Mouse (Mus musculus) CD4-positive, CD25-positive, alpha-beta regulatory T cell, adult 9 weeks (primary cell): ENCODE results near the gene Cnnm2. TPM values are rescaled to one million over a fixed set of nuclear protein-coding genes. Genes with fewer than 3 reads are reported as not detected.

Experiments used
- polyA plus RNA-seq: library from polyadenylated mRNA; unstranded; fragments of 100-300 nt; shearing (Covaris generic); gene quantifications from one replicate; pipeline ENCODE4 v1.2.1, GENCODE M21; 2017

Gene Cnnm2
- 0.99 TPM for polyA plus RNA-seq

DNA sequence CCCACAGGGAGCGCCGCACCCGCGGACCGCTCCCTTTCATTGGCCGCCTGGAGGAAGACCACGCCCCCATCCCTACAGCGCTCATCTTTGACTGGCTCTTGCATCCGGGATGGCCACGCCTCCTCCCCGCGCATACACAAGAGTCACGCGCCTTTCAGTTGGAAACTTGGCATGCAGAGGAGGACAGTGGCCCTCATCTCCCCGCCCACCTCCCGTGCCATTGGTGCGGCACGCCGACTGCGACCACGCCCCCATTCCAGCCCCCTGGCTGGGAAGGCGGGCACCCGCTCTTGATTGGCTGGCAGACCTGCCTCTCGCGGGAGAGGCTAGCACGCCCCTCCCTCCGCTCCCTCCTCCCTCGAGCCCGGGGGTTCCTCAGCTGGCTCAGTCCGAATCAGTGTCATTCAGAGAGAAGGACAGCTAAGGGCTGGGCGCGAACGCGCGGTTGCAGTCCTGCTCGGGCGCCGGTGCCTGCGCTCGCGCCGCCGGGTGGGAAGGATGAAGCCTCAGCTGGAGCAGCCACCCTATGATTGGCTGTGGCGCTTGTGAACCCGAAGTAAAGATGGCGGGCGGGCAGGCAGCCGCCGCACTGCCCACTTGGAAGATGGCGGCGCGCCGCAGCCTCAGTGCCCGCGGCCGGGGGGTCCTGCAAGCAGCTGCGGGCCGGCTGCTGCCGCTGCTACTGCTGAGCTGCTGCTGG is at the start of gene Cnnm2:
Gene Cnnm2 (plus strand): TSS at position 350 of the 700 bp plus-strand sequence.

Other genes with a start within 250 kb of the Cnnm2 start
- 22.9 TPM for gene Arl3, start 188.4 kb upstream of the Cnnm2 start, polyA plus RNA-seq
- gene Sfxn2, start 188.2 kb upstream of the Cnnm2 start, polyA plus RNA-seq, result 18.2 TPM
- 77.0 TPM for gene Wbp1l, start 162.5 kb upstream of the Cnnm2 start, polyA plus RNA-seq
- gene Cyp17a1, start 88.4 kb upstream of the Cnnm2 start, polyA plus RNA-seq, result not detected
- gene Borcs7, start 71.7 kb upstream of the Cnnm2 start, polyA plus RNA-seq, result 7.5 TPM
- gene As3mt, start 54.1 kb upstream of the Cnnm2 start, polyA plus RNA-seq, result 16.2 TPM